Comparison of ENCODE assay signal across 9 mouse cellular contexts in genomic region chr19:7108114-7108905, GRCm38 (mm10). TPM values are rescaled to one million over a fixed set of nuclear protein-coding genes. Genes with fewer than 3 reads are reported as not detected.
DNase-seq lines count a peak whose midpoint lies in the region; ATAC-seq lines count a peak whose summit lies in the region.
"Had no signal": no experiment of that assay in that cellular context is flagged by ENCODE, and none has a peak within 500 bp of the region (broad histone marks: within the 10 kb centered on the region; RNA-seq: fewer than 3 reads in every experiment).

No protein-coding gene starts in this region.

- DNase-seq in cerebellum, adult 11 months, result peak; percentile 44
- peak; percentile 58 for DNase-seq in liver
- no peak for DNase-seq in liver, embryonic 11.5 days (ENCODE audit: low spot score)
- DNase-seq in brain, adult 2 months (ENCODE audit: low read depth, low spot score), result peak; percentile 72
- DNase-seq in spleen, postnatal 14 days (ENCODE audit: low spot score in 2 of 2), result no peak

- no peak for ATAC-seq in cerebellum, adult (ENCODE audit: insufficient number of reproducible peaks, low FRiP score, low TSS enrichment)
- ATAC-seq in liver, embryonic 11.5 days (replicated peaks; ENCODE audit: low FRiP score), result no peak
- ATAC-seq in lung, embryonic 15.5 days (ENCODE audit: borderline replicate concordance, extremely low read depth, low FRiP score, low TSS enrichment), result 0 out of 2 replicates have a peak, but pooled peaks have one; percentile 37
- ATAC-seq in erythroid progenitor cell, adult 5-6 weeks (replicated peaks; ENCODE audit: low FRiP score, poor library complexity, severe bottlenecking), result no peak

- 55% methylated on average over 6 of the region's 6 CpGs for WGBS in liver, embryonic 11.5 days
- WGBS in lung, embryonic 15.5 days, result 40% methylated on average over 6 of the region's 6 CpGs

- no peak overlapping the region for H3K9ac ChIP-seq in liver, embryonic 11.5 days (ENCODE audit: low read depth, low read length)
- no peak overlapping the region for H3K9ac ChIP-seq in lung, embryonic 15.5 days
- H3K9ac ChIP-seq: hindbrain, embryonic 15.5 days had no signal

- H3K9me3 ChIP-seq in liver, embryonic 11.5 days (ENCODE audit: control insufficient read depth, low read length), result no peaks in the 10 kb centered on the region
- no peaks in the 10 kb centered on the region for H3K9me3 ChIP-seq in lung, embryonic 15.5 days
- H3K9me3 ChIP-seq: hindbrain, embryonic 15.5 days had no signal

- H3K27me3 ChIP-seq in liver, embryonic 11.5 days (replicated peaks; ENCODE audit: control insufficient read depth, insufficient read depth, low read length), result no peaks in the 10 kb centered on the region; the same call in 1 of the 2 replicates
- H3K27me3 ChIP-seq in lung, embryonic 15.5 days, result no peaks in the 10 kb centered on the region
- H3K27me3 ChIP-seq: hindbrain, embryonic 15.5 days had no signal

- H3K27ac ChIP-seq in liver, embryonic 11.5 days (ENCODE audit: low read depth, low read length), result no peak overlapping the region
- peak overlapping the region; percentile 77 for H3K27ac ChIP-seq in lung, embryonic 15.5 days
- H3K27ac ChIP-seq: hindbrain, embryonic 15.5 days had no signal

- H3K4me3 ChIP-seq in liver, embryonic 11.5 days (ENCODE audit: low read depth, low read length), result no peak overlapping the region
- H3K4me3 ChIP-seq in lung, embryonic 15.5 days, result no peak overlapping the region
- H3K4me3 ChIP-seq: hindbrain, embryonic 15.5 days had no signal

- H3K4me2 ChIP-seq in liver, embryonic 11.5 days, result no peak overlapping the region
- no peak overlapping the region for H3K4me2 ChIP-seq in lung, embryonic 15.5 days
- H3K4me2 ChIP-seq: hindbrain, embryonic 15.5 days had no signal

- peaks cover 21% of the 10 kb centered on the region for H3K4me1 ChIP-seq in liver, embryonic 11.5 days (replicated peaks; ENCODE audit: control insufficient read depth, insufficient read depth, low read length)
- peaks cover 40% of the 10 kb centered on the region for H3K4me1 ChIP-seq in lung, embryonic 15.5 days

- no peaks in the 10 kb centered on the region for H3K36me3 ChIP-seq in liver, embryonic 11.5 days (ENCODE audit: control insufficient read depth, insufficient read depth, low read length)
- H3K36me3 ChIP-seq in lung, embryonic 15.5 days, result no peaks in the 10 kb centered on the region
- H3K36me3 ChIP-seq: hindbrain, embryonic 15.5 days had no signal

RNA-seq across cellular contexts. Expression of gene Flrt1, which starts 2.8 kb away (rescaled TPM):
- 0.60 and 0.64 TPM in 2 replicates for polyA plus RNA-seq in liver, embryonic 11.5 days (2014; fragmentation: Nextera tagmentation; extraction: Ambion mirVana)
- 0.91 and 1.4 TPM in 2 replicates for polyA plus RNA-seq in lung, embryonic 15.5 days (2015; fragmentation: Nextera tagmentation; extraction: Ambion mirVana)
- not detected in 2 replicates for total RNA-seq in erythroid progenitor cell, adult 5-6 weeks (2015; ENCODE audit: low replicate concordance)
- not detected in 2 replicates for total RNA-seq in erythroid progenitor cell, adult 5-6 weeks (2017; ENCODE audit: low replicate concordance)

RNA-seq across cellular contexts. Expression of gene Macrod1, which starts 51.7 kb away (rescaled TPM):
- 5.9 and 6.7 TPM in 2 replicates for polyA plus RNA-seq in liver, embryonic 11.5 days (2014; fragmentation: Nextera tagmentation; extraction: Ambion mirVana)
- 14.2 and 14.3 TPM in 2 replicates for polyA plus RNA-seq in lung, embryonic 15.5 days (2015; fragmentation: Nextera tagmentation; extraction: Ambion mirVana)
- not detected in 2 replicates for total RNA-seq in erythroid progenitor cell, adult 5-6 weeks (2015; ENCODE audit: low replicate concordance)
- 0.53 and 1.2 TPM in 2 replicates for total RNA-seq in erythroid progenitor cell, adult 5-6 weeks (2017; ENCODE audit: low replicate concordance)

Comparison
In these comparisons a context has a peak if more than half of its experiments do, and no peak if none do; other contexts are left out.
1. DNase-seq: peak in cerebellum, adult 11 months (single experiment), liver (single experiment) and brain, adult 2 months (single experiment); none in liver, embryonic 11.5 days (single experiment) and spleen, postnatal 14 days (0 of 2).